Mouse (Mus musculus): Measurements from ENCODE around the gene Fgd3.

Gene Fgd3

DNA sequence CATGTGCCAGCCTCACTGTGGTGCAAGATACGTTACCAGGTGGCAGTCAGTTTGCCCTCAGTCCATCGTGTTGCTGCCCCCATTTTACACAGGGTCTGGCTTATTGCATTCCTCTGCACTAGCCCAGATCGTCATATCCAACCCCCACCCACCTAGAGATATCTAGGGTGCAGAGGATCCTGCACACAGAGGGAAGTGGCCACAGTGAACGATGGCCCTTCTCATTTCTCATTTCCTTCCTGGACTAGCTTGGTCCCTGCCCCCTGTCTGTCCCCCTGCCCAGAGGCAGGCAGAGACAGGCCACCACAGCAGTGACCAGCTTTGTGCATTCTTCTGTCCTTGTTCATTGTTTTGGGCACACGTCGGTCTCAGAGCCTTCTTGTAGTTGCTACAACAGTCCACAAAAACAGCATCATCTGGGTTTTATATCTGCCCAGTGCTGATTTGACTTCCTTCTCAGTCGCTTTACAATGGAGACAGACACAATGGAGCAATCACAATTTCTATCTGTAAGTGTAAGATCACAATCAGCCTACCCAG is 13.3 kb downstream of the Fgd3 start:
- no peak for DNase-seq (ENCODE audit: low spot score)

DNA sequence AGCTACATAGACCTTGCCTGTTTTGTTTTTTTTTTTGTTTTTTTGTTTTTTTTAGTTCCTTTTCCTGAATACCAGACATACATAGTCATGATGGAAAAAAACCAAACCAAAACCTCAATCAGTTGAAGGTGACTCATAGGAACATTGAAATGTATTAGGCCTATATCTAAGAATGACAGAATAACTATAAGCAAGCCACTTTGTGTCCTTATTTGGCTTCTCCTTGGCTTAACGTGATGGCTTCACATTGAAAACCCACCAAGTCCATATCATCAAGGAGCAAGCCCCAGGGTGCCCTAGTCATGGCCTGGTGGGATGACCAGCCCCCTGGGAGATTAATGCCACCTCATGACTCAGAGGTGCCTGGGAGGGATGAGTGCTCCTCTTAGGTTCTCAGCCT is 19.3 kb downstream of the Fgd3 start:
- DNase-seq (ENCODE audit: low spot score), result no peak

DNA sequence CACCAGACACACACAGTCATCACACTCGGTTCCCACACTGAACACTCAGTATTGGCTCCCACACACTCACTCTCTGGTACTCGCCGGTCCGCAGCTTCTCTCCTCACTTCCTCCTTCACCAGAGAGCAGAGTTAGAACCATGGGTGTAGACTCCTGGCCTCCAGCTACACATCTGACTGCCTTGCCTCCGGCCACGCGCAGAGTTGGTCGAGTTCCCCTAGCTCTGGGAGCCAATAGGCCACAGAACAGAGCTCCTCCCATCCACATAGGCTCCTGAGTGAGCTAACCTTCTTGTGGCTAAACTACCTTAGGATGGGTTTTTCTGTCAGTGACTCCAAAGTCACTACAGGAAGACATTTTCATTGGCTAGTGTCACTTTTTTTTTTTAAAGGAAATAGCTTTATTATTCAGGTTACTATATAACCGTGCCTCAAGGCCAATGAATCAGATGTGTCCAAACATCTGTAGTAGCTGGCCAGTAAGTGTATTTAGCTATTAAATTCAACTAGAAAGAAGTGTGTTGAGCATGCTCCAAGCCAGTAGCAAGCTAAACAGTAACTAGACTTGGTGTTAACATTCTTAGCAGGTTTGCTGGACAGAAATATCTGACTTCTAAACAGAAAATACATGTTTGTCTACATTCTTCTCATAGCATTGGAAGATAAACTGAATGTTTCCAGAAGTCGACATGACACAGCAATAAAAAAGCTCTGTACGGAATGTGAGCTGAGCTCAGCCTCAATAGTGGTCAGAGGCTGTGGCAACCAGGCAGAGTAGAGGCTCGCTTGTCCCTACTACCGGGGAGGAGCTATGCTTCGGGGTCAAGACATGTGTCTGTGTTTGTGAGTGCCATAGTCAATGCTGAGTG is 21.4 kb downstream of the Fgd3 start:
- peak; percentile 25 for DNase-seq (ENCODE audit: low spot score)

DNA sequence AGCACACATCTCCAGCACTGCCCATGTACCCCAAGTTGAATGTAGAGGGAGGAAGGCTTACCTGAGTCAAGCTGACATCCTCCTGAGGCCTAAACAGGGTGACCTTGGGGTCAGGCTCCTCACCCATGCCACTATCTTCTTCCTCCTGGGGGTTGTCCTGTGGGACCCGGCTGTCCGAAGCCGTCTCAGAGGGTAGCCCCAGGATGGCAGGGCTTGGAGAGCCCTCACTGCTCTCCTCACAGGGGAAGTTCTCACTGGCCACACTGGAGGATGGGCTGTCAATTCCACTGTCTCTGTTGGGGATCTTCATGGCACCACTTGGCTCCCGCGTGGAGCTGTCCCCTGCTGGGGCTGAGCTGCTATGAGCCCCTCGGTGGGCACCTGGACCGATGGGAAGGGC is 23.8 kb downstream of the Fgd3 start:
- DNase-seq (ENCODE audit: low spot score), result no peak

DNA sequence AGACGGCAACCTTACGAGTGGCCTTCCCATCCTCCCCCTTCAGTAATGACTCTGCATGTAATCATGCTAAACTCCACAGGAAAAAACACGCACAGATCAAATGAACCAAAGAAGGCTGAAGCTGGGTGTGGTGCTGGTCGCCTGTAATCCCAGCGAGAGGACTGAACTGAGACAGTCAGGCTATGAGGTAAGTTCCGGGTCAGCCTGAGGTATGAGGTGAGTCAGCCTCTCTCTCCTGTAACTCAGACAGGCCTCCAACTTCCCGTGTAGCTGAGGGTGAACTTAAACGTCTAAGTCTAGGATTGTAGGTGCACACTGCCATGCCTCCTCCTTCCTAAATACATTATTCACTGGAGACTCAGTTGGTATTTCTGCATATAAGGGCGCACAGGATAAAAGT is 26.0 kb downstream of the Fgd3 start:
- DNase-seq (ENCODE audit: low spot score), result no peak

DNA sequence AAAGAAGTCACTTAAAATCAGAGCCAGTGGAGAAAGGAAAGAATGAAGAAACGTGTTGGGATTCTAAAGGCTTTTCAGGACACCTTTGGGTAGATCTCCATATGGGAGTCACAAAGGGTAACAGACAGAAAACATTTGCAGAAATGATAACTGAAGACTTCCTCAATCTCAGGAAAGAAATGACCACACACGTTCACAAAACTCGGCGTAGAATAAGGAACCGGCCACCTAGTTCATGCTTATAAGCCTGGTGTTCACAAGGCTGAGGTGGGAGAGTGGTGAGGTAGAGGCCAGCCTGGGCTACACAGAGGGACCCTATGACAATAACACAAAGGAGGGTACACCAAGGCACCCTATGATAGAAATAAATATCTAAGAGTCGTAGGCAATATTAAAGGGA is 28.2 kb downstream of the Fgd3 start:
- DNase-seq (ENCODE audit: low spot score), result no peak

DNA sequence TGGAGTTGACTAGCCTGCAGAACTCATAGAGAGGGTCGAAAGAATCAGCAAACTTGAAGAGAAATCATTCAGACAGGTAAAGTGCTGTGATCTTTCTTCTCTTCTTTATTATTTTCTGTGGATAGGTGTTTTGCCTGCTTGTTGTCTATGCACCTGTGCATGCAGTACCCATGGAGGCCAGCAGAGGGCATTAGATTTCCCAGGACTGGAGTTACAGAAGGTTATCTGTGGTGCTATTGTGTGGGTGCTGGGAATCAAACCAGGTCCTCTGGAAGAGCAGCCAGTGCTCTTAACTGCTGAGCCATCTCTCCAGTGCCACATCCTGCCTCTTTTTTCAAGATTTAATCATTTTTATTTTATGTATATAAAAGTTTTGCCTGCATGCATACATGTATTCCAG is 28.7 kb downstream of the Fgd3 start:
- peak; percentile 62 for DNase-seq (ENCODE audit: low spot score)

DNA sequence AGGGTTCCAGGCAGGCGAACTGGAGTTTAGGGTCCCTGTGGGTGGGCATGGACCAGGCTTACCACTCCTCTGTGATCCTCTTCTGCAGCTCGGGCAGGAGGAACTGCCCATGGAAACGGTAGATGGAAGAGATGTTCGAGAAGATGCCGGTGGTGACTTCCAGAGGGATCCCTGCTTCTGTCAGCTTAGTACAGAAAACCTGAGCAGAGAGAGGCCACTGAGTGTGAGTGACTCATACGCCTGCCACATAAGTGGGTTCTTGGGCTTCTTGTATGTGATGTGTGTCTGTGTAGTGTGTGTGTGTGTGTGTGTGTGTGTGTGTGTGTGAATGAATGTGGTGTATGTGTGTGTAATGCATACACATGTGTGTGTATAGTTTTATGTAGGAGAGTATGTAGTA is 32.9 kb downstream of the Fgd3 start:
- no peak for DNase-seq (ENCODE audit: low spot score)

DNA sequence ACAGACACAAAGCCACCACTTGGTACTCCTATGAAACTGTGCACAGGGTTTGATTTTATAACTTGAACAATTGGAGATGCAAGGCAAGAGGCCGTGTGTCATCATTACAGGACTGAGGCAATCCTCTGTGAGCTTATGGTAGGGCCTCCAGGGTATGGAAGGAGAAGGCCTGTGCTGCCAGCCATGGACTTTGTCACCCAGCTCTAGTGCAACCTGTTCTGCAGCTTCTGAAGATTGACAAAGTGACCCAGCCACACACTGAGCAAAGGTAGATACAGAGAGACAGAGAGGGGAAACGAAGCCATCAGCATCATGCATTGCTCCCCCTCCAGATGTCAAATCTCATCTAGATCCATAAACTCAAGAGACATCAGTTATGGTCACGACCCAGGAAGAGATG is 33.4 kb downstream of the Fgd3 start:
- no peak for DNase-seq (ENCODE audit: low spot score)

DNA sequence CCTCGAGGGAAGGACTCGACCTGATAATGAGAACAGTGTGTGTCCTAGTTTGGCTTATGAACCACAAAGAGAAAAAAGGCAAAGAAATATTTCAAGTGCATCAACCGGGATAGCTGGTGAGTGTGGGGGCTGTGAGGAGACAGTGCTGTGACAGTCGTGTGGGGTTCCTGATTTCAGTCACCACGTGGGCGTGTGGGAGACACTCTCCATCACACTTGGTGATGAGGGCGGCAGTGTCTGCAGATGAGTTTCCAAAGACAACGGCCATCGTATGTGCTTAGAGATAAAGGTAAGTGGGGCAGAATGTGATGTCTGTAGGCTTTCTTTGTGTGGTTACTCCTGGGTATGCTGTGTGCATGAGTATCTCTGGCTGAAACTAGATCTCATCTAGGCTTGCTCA is 36.4 kb downstream of the Fgd3 start:
- no peak for DNase-seq (ENCODE audit: low spot score)

DNA sequence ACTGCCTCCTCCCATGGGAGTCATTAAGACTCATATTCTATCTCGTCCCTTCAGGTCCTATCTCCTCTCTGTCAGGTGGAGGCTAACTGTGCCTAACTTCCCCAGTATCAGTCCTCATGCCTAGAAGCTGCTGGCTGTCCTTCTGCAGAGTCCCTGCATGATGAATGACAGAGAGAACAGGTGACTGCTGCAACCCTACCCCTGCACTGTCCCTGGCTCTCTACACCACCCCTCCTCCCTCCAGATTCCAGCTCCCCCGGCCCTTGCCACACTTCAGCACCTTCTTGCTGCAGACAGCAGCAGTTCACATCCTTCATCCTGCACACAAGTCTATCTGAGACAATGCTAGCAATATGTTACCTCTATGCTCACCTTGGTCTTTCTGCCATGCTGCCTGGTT is 37.9 kb downstream of the Fgd3 start:
- no peak for DNase-seq (ENCODE audit: low spot score)

DNA sequence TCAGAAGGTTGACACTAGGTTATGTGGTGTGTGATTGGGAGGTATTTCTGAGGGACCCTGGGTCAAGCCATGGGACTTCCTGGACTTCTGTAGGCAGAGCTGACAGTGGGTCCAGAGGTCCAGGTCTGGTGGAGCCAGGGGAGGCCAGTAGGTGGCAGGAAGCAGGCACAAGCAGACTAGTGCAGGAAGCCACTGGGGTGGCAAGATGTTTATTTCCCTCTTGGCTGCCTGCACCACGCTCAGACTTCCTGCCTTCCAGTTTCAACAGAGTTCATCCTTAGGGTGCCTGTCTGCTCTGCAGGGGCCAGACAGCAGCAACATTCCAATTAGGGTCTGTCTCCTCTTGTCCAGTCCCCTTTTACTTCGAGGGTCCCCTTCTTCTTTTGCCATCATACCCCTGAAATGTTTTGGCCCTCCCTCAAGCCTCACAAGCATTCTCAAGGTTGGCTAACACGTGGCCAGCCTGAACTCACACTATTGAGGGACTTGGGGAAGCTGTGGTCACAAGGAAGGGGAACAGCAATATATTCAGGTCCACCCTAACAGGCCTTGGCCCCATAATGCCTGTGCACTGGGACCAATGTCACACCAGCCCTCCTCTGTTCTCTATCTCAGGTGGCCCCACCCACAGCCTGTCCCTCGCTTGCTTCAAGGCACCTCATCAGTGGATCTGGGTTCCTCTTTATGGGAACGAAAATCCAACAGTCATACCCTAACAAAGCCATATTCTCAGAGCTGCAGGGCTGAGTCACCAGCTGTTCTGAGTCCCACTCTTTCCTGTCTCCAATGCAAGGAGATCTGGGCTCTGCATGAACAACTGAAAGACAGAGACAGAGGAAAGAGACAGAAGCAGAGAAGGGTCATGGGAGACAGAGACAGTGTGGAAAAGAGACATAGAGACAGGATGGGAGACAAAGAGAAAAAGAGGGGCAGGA is 48.0 kb downstream of the Fgd3 start:
- peak; percentile 46 for DNase-seq (ENCODE audit: low spot score)

DNA sequence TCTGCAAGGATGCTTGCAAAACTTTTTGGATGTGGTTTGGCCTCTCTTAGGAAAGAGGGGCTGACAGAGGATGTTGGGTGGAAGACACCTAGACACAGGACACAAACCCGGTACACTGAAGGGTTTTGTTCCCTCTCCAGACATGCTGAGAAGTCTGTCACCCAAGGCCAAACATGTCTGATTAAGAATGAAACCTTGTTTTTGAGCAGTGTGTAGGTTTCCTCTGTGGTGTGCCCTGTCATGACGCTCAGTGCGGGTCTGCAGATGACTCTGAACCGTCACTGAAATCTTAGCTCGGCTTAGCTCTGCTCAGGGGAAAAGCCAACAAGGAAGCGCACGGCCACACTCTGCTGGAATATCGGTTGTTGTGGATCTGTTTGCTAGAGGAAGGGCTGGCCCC is 49.6 kb downstream of the Fgd3 start:
- DNase-seq (ENCODE audit: low spot score), result peak; percentile 22

DNA sequence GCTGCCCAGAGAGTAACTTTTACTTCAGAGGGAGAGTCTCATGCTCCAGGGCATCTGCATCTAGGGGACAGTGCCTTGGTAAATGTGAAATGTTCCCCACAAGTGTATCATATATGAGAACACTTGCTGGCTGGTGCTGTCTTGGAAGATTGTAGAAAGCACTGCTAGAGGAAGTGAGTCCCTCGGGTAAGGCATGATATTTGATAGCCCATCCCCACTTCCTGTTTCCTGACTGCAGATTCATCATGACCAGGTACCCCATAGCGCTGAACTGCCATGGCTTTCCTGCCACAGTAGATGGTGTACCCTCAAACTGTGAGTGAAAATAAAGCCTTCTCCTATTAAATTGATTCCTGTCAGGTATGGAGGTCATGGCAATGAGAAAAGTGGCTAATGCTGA is 52.5 kb downstream of the Fgd3 start:
- DNase-seq (ENCODE audit: low spot score), result peak; percentile 43

DNA sequence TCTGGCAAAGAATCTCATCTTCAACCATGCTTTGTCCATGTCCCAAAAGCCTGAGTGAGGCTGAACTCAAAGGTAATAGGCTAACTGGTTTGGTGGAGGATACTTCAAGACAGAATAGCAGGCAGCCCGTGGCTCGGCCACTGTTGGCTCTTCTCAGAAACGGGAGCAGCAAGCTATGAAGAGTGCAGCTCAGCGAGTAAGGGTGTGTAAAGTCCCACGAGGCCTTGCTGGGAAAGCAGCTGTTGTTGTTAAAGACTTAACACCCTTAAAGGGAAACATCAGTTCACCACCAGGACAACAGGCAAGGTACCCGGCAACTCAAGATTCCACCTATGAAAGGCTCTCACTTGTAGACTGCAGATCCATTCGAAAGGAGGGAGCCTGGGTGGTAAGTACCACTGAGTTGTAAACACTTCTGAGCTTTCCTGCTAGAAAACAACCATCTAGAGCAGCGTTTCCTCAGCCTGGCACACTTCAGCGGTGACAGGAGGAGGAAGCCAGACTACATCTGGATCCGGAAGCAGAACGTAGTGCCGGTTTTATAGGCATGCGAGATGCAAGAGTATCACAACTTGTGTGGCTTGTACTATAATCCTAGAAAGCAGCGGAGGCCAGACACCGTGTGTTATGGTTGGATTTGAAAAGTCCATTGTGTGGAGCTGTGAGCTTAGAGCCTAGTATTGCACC is 59.9 kb downstream of the Fgd3 start:
- peak; percentile 22 for DNase-seq (ENCODE audit: low spot score)

DNA sequence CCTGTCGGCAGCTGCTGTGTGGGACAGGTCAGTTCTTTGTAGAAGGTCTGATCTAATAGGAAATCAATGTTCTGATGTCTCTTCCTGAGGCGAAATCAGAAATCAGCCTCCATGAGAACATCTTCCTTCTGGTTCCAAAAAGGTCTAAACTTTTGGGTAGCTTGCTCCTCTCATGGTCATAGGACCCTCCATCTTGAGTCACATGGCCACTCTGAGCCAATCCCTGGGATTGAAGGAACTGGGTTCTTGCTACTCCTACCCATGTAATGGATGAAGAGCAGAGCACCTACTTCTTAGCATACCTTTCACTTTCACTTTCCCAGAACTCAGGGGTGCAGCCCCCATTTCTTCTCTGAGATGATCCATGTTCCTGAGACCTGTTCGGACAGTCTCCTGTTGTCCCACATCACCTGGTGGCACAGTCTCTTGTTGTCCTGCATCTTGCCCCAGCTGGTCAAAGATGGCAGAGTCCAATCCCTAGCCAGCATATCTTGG is 62.2 kb downstream of the Fgd3 start:
- DNase-seq (ENCODE audit: low spot score), result no peak

DNA sequence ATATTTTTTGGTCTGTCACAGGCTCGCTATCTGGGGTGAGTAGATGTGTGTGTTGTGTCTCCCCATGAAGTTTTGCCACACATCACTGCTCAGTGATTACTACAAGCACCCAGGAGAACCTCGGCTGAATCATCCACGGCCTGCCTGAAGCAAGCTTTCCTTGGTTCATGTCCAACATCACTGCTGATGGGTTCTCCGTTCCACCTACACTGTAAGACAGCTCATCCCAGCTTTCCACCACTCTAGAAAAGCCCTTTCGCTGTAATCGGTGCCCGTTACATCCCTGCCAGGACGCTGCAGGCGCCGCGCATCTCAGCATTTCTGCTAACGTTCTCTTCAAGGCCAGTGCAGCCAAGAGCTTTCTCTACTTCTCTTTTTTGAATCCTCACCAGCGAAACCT is 67.4 kb downstream of the Fgd3 start:
- no peak for DNase-seq (ENCODE audit: low spot score)

DNA sequence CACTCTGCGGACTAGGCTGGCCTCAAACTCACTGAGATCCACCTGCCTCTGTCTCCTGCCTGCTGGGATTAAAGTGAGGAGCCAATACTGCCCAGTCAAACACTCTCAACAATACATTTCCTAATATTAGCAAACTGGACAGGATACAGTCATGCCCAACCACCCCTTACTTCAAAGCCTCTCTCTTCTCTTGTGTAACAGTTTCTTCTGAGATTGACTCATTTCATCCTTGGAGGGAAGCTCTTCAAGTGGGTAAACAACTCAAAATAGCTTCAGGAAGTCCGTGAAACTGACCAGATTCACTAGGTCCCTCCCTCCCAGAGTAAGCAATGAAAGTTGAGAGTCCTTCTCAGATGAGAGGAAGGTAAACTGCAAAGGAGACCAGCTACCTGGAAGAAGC is 68.0 kb downstream of the Fgd3 start:
- DNase-seq (ENCODE audit: low spot score), result no peak

DNA sequence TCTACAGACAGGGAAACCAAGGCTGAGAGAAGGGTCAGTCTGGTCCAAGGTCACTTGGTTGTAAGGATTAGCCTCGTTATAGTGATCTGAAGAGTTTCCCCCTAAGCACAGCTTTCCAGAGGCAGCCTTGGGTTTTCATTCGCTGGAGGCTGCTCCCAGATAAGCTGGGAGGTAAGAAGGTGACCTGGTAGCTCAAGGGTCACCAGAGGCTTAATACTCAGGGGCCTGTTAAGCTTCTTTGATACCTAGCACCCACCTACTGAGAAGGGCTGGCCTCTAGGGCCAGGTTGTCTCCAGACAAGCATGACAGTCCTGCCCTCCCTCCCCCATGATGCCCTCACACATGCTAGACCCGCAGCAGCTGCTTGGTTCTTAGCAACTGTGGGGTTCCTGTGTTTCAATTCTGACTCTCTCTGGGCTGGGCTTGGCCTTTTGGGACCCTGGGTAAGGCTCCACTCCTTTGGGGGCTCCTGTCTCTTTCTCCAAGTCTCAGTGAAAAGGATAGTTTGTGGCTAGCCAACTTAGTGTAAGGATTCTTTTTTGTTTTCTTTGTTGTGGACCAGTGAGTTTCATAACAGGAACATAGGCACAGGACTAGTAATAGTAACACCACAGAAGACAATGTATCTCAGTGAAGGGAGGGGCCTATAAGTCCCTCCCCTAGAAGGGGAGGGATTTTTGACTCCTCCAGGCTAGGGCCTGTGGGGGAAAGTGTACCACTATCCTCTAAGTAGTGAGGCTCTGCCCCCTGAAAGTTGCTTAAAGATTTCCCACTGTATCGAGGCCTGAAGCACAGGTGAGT is 69.2 kb downstream of the Fgd3 start:
- DNase-seq (ENCODE audit: low spot score), result no peak

DNA sequence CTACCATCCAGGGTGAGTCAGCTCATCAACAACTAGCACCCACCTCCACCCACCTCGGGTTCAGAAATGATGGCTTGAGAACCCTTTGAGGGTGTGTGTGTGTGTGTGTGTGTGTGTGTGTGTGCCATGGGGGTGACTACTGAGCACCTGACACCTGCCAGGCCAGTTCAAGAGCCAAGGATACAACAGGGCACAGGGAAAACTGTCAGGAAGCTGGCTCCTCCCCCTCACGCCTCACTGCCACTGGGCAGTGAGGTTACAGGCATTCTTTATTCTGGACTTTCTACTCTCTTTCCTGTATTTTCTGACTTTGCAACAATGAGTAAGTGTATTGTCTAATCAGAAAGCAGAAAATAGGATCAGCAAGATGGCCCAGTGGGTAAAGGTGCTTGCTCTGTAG is 70.5 kb downstream of the Fgd3 start:
- DNase-seq (ENCODE audit: low spot score), result no peak

DNA sequence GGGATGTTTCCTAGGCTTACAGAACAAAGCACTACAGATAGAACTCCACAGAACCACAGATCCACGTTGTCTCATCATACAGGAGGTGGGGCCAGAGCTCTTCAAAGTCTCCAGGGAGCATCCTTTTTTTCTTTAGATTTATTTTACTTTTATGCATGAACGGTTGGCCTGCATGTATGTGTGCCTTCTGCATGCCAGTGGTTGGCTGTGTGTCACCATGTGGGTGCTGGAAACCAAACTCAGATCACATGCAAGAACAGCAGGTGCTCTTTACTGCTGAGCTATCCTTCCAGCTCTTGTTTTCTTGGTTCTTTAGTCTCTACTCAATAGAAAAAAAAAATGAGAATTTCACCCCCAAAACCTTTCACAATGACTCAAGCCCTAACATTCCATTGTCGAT is 71.2 kb downstream of the Fgd3 start:
- no peak for DNase-seq (ENCODE audit: low spot score)

All from T-cell, adult 2 months (primary cell).